Mouse (Mus musculus) heart, postnatal 0 days (tissue): Measurements from ENCODE around the gene Camk2n1.

Experiments
- CTCF ChIP-seq: IDR thresholded peaks from 2 replicates; pipeline ENCODE4 v1.5.1; 2016; ENCODE audit warnings: antibody characterized with exemption, control low read depth, low read depth
- EP300 ChIP-seq: IDR thresholded peaks from 2 replicates; pipeline ENCODE4 v1.6.1; 2016; ENCODE audit warnings: antibody characterized with exemption, low read depth

- peak; percentile 50 for TF ChIP-seq CTCF
- TF ChIP-seq EP300: no peak
Observed at GRCm38 (mm10) chr4:138429778-138430177, 24.3 kb upstream of the Camk2n1 start.
